ENCODE assay signal across 14 mouse cellular contexts in the genomic region with DNA sequence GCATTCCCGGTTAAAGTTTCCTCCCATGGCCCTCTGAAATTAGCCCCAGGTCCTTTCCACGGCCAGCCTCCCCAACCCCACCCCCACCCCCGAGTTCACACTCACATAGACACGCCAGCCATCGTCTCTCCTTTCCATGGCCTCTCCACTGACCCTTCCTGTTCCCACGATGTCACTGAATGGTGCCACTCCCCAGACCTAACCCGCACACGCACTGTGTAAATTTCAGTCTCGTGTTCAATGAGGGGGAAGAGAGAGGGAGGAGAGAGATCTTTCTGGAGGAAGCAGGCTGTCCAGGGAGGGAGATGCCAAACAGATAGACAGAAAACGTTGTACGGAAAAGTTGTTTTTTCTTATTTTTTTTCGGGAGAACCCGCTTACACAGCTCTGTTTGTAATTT. TPM values are rescaled to one million over a fixed set of nuclear protein-coding genes. Genes with fewer than 3 reads are reported as not detected.
DNase-seq lines count a peak whose midpoint lies in the region; ATAC-seq and TF ChIP-seq lines count a peak whose summit lies in the region.
"Had no signal": no experiment of that assay in that cellular context is flagged by ENCODE, and none has a peak within 500 bp of the region (broad histone marks: within the 10 kb centered on the region; RNA-seq: fewer than 3 reads in every experiment).

No protein-coding gene starts in this region.

- H3K36me3 ChIP-seq in hindbrain, embryonic 13.5 days: peaks cover 28% of the 10 kb centered on the region
- peaks cover 22% of the 10 kb centered on the region for H3K36me3 ChIP-seq in neural tube, embryonic 13.5 days
- H3K36me3 ChIP-seq: limb, embryonic 12.5 days had no signal

- TF ChIP-seq CTCF in cerebellum, adult 2 months (IDR thresholded peaks at IDR 0.05; ENCODE audit: borderline replicate concordance, insufficient read depth, low read depth, low read length): no peak
- TF ChIP-seq CTCF in layer of hippocampus, adult 2 months (conservative IDR thresholded peaks at IDR 0.05): no peak

- H3K27me3 ChIP-seq in cerebellum, adult 2 months (ENCODE audit: control insufficient read depth, insufficient read depth, low read length): no peaks in the 10 kb centered on the region
- H3K27me3 ChIP-seq in hindbrain, embryonic 13.5 days: no peaks in the 10 kb centered on the region
- no peaks in the 10 kb centered on the region for H3K27me3 ChIP-seq in neural tube, embryonic 13.5 days

- H3K4me2 ChIP-seq in hindbrain, embryonic 13.5 days: peak overlapping the region; percentile 64
- H3K4me2 ChIP-seq in neural tube, embryonic 13.5 days: peak overlapping the region; percentile 71

- peak overlapping the region; percentile 69 for H3K27ac ChIP-seq in cerebellum, adult 2 months (ENCODE audit: insufficient read depth, low read length)
- H3K27ac ChIP-seq in layer of hippocampus, adult 2 months: peak overlapping the region; percentile 80
- peak overlapping the region; percentile 69 for H3K27ac ChIP-seq in hindbrain, embryonic 13.5 days
- H3K27ac ChIP-seq in neural tube, embryonic 13.5 days (replicated peaks): peak overlapping the region; percentile 76
- H3K27ac ChIP-seq: limb, embryonic 12.5 days had no signal

- peak overlapping the region; percentile 53; the same call in 1 of the 2 replicates for H3K9ac ChIP-seq in hindbrain, embryonic 13.5 days
- peak overlapping the region; percentile 63 for H3K9ac ChIP-seq in neural tube, embryonic 13.5 days

- H3K4me3 ChIP-seq in cerebellum, adult 2 months (replicated peaks; ENCODE audit: insufficient read depth, low read depth, low read length): no peak overlapping the region
- peak overlapping the region; percentile 46; the same call in 1 of the 2 replicates for H3K4me3 ChIP-seq in layer of hippocampus, adult 2 months
- peak overlapping the region; percentile 15; the same call in 1 of the 2 replicates for H3K4me3 ChIP-seq in hindbrain, embryonic 13.5 days
- H3K4me3 ChIP-seq in neural tube, embryonic 13.5 days: peak overlapping the region; percentile 46
- H3K4me3 ChIP-seq: myocyte had no signal

- WGBS in cerebellum, adult 2 months: 19% methylated on average over 13 of the region's 13 CpGs
- WGBS in hindbrain, embryonic 13.5 days: 17% methylated on average over 13 of the region's 13 CpGs
- WGBS in neural tube, embryonic 13.5 days: 12% methylated on average over 13 of the region's 13 CpGs

- peaks cover 88% of the 10 kb centered on the region for H3K4me1 ChIP-seq in cerebellum, adult 2 months (ENCODE audit: control insufficient read depth, insufficient read depth, low read length)
- H3K4me1 ChIP-seq in hindbrain, embryonic 13.5 days (replicated peaks): peaks cover 68% of the 10 kb centered on the region
- H3K4me1 ChIP-seq in neural tube, embryonic 13.5 days (replicated peaks): peaks cover 72% of the 10 kb centered on the region

- H3K9me3 ChIP-seq in hindbrain, embryonic 13.5 days: no peaks in the 10 kb centered on the region
- no peaks in the 10 kb centered on the region for H3K9me3 ChIP-seq in neural tube, embryonic 13.5 days
- H3K9me3 ChIP-seq: limb, embryonic 12.5 days had no signal

- no peak for DNase-seq in cerebellum, adult 2 months
- DNase-seq in cerebellum, adult 8-10 months: no peak
- DNase-seq in layer of hippocampus, adult 2 months (ENCODE audit: low spot score in 2 of 2): no peak
- DNase-seq in layer of hippocampus, adult 9-11 months: no peak
- DNase-seq in testis, postnatal 10 days (ENCODE audit: low spot score): no peak
- DNase-seq in left cerebral cortex, adult 8-10 months (ENCODE audit: low spot score in 2 of 2): no peak

- ATAC-seq in hindbrain, embryonic 13.5 days (ENCODE audit: low FRiP score): no peak
- ATAC-seq in neural tube, embryonic 13.5 days (ENCODE audit: low read depth): no peak
- ATAC-seq: activated CD4-positive, CD25-positive, alpha-beta regulatory T cell, adult 4 months had no signal

- TF ChIP-seq POLR2A in cerebellum, adult 2 months (IDR thresholded peaks at IDR 0.05; ENCODE audit: borderline replicate concordance, insufficient read depth, low read length): no peak

RNA-seq across cellular contexts. Expression of a gene that starts 12.5 kb away (rescaled TPM):
- polyA plus RNA-seq in cerebellum, adult 2 months (2012; rRNA removed): 0.15 and 0.24 TPM in 2 replicates
- under 1 TPM; 0.20 to 0.37 TPM for total RNA-seq in layer of hippocampus, adult 2 months (2021)
- polyA plus RNA-seq in hindbrain, embryonic 13.5 days (2015; fragmentation: Nextera tagmentation; extraction: Ambion mirVana): 0.10 and 0.23 TPM in 2 replicates
- not detected in 2 replicates for polyA plus RNA-seq in neural tube, embryonic 13.5 days (2015; fragmentation: Nextera tagmentation; extraction: Ambion mirVana)
- under 1 TPM; 0.63 to 0.94 (median 0.69) TPM for total RNA-seq in left cerebral cortex, adult 8-10 months (2022)
- total RNA-seq: ES-E14; heart, postnatal 14 days had no signal
- polyA plus RNA-seq: activated CD4-positive, CD25-positive, alpha-beta regulatory T cell, adult 4 months; limb, embryonic 12.5 days; myocyte; stomach, embryonic 16.5 days had no signal
